Mouse (Mus musculus): Measurements from ENCODE around the gene Tra2b.

DNA sequence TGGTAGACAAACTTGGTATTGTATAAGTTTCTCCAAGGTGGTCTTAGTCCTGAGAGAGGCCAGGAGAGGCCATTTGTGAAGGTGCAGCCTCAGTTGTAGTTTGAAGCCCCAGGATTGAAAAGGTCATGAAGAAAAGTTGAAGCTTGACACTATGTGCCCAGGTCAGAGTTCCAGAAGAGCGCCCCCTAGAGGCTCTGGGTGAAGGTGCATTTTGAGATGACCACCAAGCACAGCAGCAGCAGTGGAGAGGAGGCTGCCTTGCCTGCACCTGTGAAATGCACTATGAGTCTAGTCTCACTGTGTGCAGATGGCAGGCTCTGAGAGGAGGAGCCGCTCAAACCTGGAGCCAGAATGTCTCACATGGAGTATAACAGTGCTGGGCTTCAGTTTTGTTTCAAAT lies 27.8 kb upstream of the Tra2b start:
- TF ChIP-seq CTCF (IDR thresholded peaks at IDR 0.05; ENCODE audit: control insufficient read depth, insufficient read depth, low read length), result peak; percentile 49
- no peak for TF ChIP-seq POLR2A (IDR thresholded peaks at IDR 0.05; ENCODE audit: borderline replicate concordance, control insufficient read depth, low read depth, low read length)

All from bone marrow, adult 2 months (tissue).